Mouse (Mus musculus) layer of hippocampus, adult 9-11 months (tissue): ENCODE results near the gene Cdip1.
A peak's percentile ranks its signal among the peaks of the same experiment; 100 is the strongest.

Experiments
- DNase-seq: peaks from one replicate; pipeline ENCODE4 v3.0.0; 2022

The Cdip1 gene

DNA sequence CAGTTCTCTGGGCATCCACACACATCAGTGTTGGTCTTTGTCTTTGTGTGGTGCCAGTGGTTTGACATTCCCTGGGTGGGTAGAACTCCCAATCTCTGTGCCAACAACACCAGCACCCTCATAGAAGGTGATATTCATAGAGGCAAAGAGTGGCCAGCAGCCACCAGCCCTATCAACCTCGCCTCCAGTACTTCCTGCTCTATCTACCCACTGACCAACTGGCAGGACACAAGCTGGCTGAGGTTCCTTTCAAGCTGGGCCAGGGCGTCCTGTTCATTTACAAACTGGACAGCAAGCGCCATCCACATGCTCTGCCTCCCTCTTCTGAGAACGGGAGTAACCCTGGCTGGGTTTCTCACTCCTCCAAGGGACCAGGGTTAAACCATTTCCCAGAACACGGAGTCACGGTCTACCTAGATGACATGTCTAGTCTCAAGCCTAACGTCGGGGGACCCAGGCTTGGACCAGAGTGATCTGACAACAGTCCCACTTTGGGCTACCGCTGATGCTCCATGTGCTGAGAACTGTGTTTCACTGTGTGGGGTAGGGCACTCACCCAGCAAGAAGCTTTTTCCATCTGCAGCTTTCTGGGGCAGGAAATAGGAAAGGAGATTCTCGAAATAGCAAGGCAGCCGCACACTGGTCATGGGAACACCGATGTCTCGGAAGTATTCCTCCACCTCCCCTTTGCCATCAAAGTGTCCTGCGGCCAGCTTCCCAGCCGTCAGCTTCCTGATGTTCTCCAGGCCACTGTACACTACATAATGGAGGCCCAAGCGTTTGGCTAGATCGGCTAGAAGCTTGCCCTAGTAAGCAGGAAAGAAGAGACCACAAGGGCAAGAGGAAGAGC lies 76.0 kb downstream of the Cdip1 start:
- no peak for DNase-seq

DNA sequence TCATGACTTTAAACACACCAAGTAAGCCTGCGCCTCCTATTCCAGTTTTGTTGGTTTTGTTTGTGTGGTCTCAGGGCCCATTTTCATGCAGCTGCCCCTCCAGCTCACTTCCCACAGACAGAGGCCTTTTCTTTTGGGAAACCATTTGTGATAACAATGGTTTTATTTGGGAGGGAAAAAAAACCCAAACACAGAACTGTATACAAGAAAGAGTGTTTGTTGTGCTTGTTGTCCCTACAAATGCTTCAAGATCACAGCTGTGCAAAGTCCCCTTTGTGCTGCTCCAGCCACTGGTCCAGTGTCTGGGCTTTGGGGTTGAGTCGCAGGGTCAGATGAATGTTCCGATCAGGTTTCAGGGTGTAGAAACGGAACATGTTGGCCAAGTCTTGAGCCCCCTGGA lies 78.9 kb downstream of the Cdip1 start:
- peak; percentile 54 for DNase-seq

DNA sequence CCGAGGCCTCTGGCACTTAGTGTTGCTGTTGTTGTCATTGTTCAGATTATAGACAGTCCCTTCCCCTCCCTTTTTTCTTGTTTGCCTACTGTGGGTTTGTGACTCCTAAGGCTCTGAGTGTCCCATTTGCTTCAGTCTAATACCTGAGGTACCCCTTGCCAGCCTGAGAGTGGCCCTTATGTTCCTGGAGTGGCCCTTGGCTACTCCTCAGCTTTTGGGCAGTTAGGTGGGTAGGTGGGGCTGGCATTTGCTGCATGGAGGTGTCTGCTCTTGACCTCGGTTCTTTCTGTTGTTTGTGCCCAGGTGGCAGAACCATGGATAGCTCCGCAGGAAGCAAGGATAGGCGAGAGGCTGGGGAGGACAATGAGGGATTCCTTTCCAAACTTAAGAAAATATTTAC lies 84.6 kb downstream of the Cdip1 start:
- no peak for DNase-seq

DNA sequence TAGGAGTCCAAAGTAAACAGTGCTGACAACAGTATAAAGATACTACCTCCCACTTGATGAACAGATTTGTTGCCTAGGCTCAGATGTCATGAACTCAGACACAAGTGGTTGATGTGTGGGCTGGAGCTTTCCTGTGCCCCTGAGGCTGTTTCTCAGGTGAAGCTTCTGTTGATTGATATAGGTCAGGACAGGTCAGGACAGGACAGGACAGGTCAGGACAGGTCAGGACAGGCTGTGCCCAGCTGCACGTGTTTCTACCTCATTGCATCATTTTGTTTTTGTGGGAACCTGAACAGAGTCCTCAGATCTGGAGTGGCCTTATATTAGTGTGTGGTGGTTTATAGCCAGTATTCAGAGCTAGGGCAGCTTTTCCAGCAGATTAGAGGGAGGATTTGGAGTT lies 87.4 kb downstream of the Cdip1 start:
- DNase-seq, result no peak

DNA sequence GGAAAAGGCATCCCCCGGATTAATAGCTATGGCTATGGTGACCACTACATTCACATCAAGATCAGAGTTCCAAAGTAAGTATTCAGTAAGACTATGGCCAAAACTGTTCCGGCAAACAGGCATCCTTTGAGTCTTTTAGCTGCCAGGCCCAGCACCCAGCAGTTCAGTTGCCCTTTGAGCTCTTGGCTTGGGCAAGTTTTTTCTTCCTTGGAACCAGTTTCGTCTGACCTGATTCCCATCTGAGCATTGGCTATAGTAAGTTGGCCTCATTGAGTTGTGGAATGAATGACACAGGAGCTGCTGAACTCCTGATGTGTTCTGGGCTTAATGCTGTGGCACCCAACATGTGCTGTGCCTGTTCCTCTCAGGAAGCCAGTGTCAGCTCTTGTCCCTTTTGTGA lies 88.9 kb downstream of the Cdip1 start:
- DNase-seq, result no peak
